Mouse (Mus musculus) midbrain, embryonic 12.5 days (tissue): ENCODE data around the gene Tuba1b. TPM values are rescaled to one million over a fixed set of nuclear protein-coding genes. Genes with fewer than 3 reads are reported as not detected.

Experiments
- ATAC-seq: fragments of 200-750 bp; cut with Nextera tagmentation; 2 replicates; pipeline ENCODE4 v1.8.0; 2017; ENCODE audit warnings: low read depth, moderate TSS enrichment, moderate library complexity; ENCODE audit not compliant: low FRiP score
- H3K27ac ChIP-seq: fragments of 300-500 bp; sonication (generic); replicated peaks from 2 replicates; pipeline ENCODE4 v1.5.1; 2016; ENCODE audit warnings: mild to moderate bottlenecking
- H3K27me3 ChIP-seq: fragments of 300-500 bp; sonication (generic); 2 replicates; pipeline ENCODE4 v1.6.1; 2016; ENCODE audit warnings: mild to moderate bottlenecking
- H3K36me3 ChIP-seq: fragments of 300-500 bp; sonication (generic); 2 replicates; pipeline ENCODE4 v1.6.1; 2016
- H3K4me1 ChIP-seq: fragments of 300-500 bp; sonication (generic); 2 replicates; pipeline ENCODE4 v1.6.1; 2016
- H3K4me2 ChIP-seq: fragments of 300-500 bp; sonication (generic); replicated peaks from 2 replicates; pipeline ENCODE4 v1.6.1; 2016; ENCODE audit warnings: mild to moderate bottlenecking, moderate library complexity
- H3K4me3 ChIP-seq: fragments of 300-500 bp; sonication (generic); 2 replicates; pipeline ENCODE4 v1.5.1; 2016; ENCODE audit warnings: mild to moderate bottlenecking
- H3K9ac ChIP-seq: fragments of 300-500 bp; sonication (generic); replicated peaks from 2 replicates; pipeline ENCODE4 v1.6.1; 2016; ENCODE audit warnings: mild to moderate bottlenecking, moderate library complexity
- H3K9me3 ChIP-seq: fragments of 300-500 bp; sonication (generic); 2 replicates; pipeline ENCODE4 v1.6.1; 2016; ENCODE audit warnings: mild to moderate bottlenecking
- WGBS: fragments of 180-500 bp; shearing (Covaris S2); methylation state at CpG from one replicate; pipeline ENCODE4 v1.1.7; 2016; 5-methylcytosine and 5-hydroxymethylcytosine counted together
- polyA plus RNA-seq: library from polyadenylated mRNA; unstranded; fragments of >200 nt; fragmentation: Nextera tagmentation; extraction: Ambion mirVana; gene quantifications from 2 replicates; pipeline ENCODE4 v1.2.1, GENCODE M21; 2016

The Tuba1b gene
- polyA plus RNA-seq, 1 experiment from 2014 or later, result 1,635 TPM

- WGBS, result 8% methylated on average over 4 of the region's 4 CpGs
- no peaks in the 10 kb centered on the region for H3K27me3 ChIP-seq
- peak overlapping the region; percentile 59 for H3K9ac ChIP-seq
- H3K27ac ChIP-seq, result peak overlapping the region; percentile 99
- peaks cover 44% of the 10 kb centered on the region for H3K4me1 ChIP-seq
- H3K4me3 ChIP-seq, result peak overlapping the region; percentile 10; the same call in 1 of the 2 replicates
- peak; percentile 38 for ATAC-seq
- H3K36me3 ChIP-seq, result no peaks in the 10 kb centered on the region
- peak overlapping the region; percentile 46 for H3K4me2 ChIP-seq
- no peaks in the 10 kb centered on the region for H3K9me3 ChIP-seq
Observed at GRCm38 (mm10) chr15:98971111-98971510, 36.7 kb upstream of the Tuba1b start.

- no peaks in the 10 kb centered on the region for H3K36me3 ChIP-seq
- ATAC-seq, result peak; percentile 7; the same call in 1 of the 2 replicates
- no peaks in the 10 kb centered on the region for H3K27me3 ChIP-seq
- no peaks in the 10 kb centered on the region for H3K9me3 ChIP-seq
- peak overlapping the region; percentile 59 for H3K9ac ChIP-seq
- peak overlapping the region; percentile 18; the same call in 1 of the 2 replicates for H3K4me3 ChIP-seq
- H3K27ac ChIP-seq, result peak overlapping the region; percentile 99
- peak overlapping the region; percentile 46 for H3K4me2 ChIP-seq
- peaks cover 50% of the 10 kb centered on the region for H3K4me1 ChIP-seq
- 3% methylated on average over 16 of the region's 16 CpGs for WGBS
Observed at GRCm38 (mm10) chr15:98969372-98970101, 35.2 kb upstream of the Tuba1b start.

GRCm38 (mm10) chr15:98968701-98969371 lies 34.5 kb upstream of the Tuba1b start:
- peak overlapping the region; percentile 99 for H3K27ac ChIP-seq
- H3K4me1 ChIP-seq, result peaks cover 50% of the 10 kb centered on the region
- H3K27me3 ChIP-seq, result no peaks in the 10 kb centered on the region
- peak overlapping the region; percentile 59 for H3K9ac ChIP-seq
- WGBS, result 3% methylated on average over 12 of the region's 12 CpGs
- H3K9me3 ChIP-seq, result peaks cover 4% of the 10 kb centered on the region; the same call in 1 of the 2 replicates
- peak; percentile 91 for ATAC-seq
- H3K4me2 ChIP-seq, result peak overlapping the region; percentile 46
- H3K4me3 ChIP-seq, result peak overlapping the region; percentile 14; the same call in 1 of the 2 replicates
- H3K36me3 ChIP-seq, result no peaks in the 10 kb centered on the region

- Histone ChIP-seq H3K27me3 (no peaks in the 10 kb centered on the region), H3K27ac (no peak overlapping the region), H3K4me2 (no peak overlapping the region), H3K4me3 (no peak overlapping the region), H3K4me1 (peaks cover 17% of the 10 kb centered on the region), H3K36me3 (no peaks in the 10 kb centered on the region), H3K9ac (no peak overlapping the region), H3K9me3 (peaks cover 6% of the 10 kb centered on the region; the same call in 1 of the 2 replicates)
- 81% methylated on average over 3 of the region's 3 CpGs for WGBS
- ATAC-seq, result no peak
Observed at GRCm38 (mm10) chr15:98959531-98959930, 25.2 kb upstream of the Tuba1b start.

- Histone ChIP-seq H3K27ac (no peak overlapping the region), H3K9ac (no peak overlapping the region), H3K27me3 (no peaks in the 10 kb centered on the region), H3K4me1 (peaks cover 21% of the 10 kb centered on the region), H3K4me3 (no peak overlapping the region), H3K4me2 (no peak overlapping the region), H3K9me3 (peaks cover 3% of the 10 kb centered on the region; the same call in 1 of the 2 replicates), H3K36me3 (no peaks in the 10 kb centered on the region)
- WGBS, result 95% methylated on average over 4 of the region's 4 CpGs
- no peak for ATAC-seq
Observed at GRCm38 (mm10) chr15:98958901-98959420, 24.6 kb upstream of the Tuba1b start.

GRCm38 (mm10) chr15:98957475-98957874 lies 23.1 kb upstream of the Tuba1b start:
- WGBS, result 94% methylated on average over 5 of the region's 5 CpGs
- ATAC-seq, result no peak
- Histone ChIP-seq H3K9ac (no peak overlapping the region), H3K4me1 (peaks cover 21% of the 10 kb centered on the region), H3K9me3 (no peaks in the 10 kb centered on the region), H3K27me3 (no peaks in the 10 kb centered on the region), H3K27ac (no peak overlapping the region), H3K4me3 (no peak overlapping the region), H3K4me2 (no peak overlapping the region), H3K36me3 (no peaks in the 10 kb centered on the region)

- Histone ChIP-seq H3K4me3 (no peak overlapping the region), H3K9me3 (no peaks in the 10 kb centered on the region), H3K27me3 (no peaks in the 10 kb centered on the region), H3K27ac (peak overlapping the region; percentile 98), H3K36me3 (peaks cover 2% of the 10 kb centered on the region; the same call in 1 of the 2 replicates), H3K4me1 (peaks cover 21% of the 10 kb centered on the region), H3K4me2 (peak overlapping the region; percentile 58), H3K9ac (no peak overlapping the region)
- WGBS, result 72% methylated on average over 4 of the region's 4 CpGs
- ATAC-seq, result no peak
Observed at GRCm38 (mm10) chr15:98956000-98956399, 21.6 kb upstream of the Tuba1b start.

- Histone ChIP-seq H3K4me2 (peak overlapping the region; percentile 58), H3K4me1 (peaks cover 21% of the 10 kb centered on the region), H3K27me3 (no peaks in the 10 kb centered on the region), H3K9ac (peak overlapping the region; percentile 67), H3K9me3 (no peaks in the 10 kb centered on the region), H3K36me3 (peaks cover 4% of the 10 kb centered on the region; the same call in 1 of the 2 replicates), H3K4me3 (peak overlapping the region; percentile 82), H3K27ac (peak overlapping the region; percentile 98)
- 58% methylated on average over 4 of the region's 4 CpGs for WGBS
- no peak for ATAC-seq
Observed at GRCm38 (mm10) chr15:98955324-98955723, 21.0 kb upstream of the Tuba1b start.

GRCm38 (mm10) chr15:98954425-98955253 lies 20.3 kb upstream of the Tuba1b start:
- Histone ChIP-seq H3K36me3 (peaks cover 6% of the 10 kb centered on the region; the same call in 1 of the 2 replicates), H3K27ac (peak overlapping the region; percentile 98), H3K27me3 (no peaks in the 10 kb centered on the region), H3K9me3 (no peaks in the 10 kb centered on the region), H3K4me2 (peak overlapping the region; percentile 58), H3K9ac (peak overlapping the region; percentile 67), H3K4me3 (peak overlapping the region; percentile 82), H3K4me1 (peaks cover 23% of the 10 kb centered on the region)
- peak; percentile 3; the same call in 1 of the 2 replicates for ATAC-seq
- WGBS, result 5% methylated on average over 14 of the region's 14 CpGs

GRCm38 (mm10) chr15:98953401-98954356 lies 19.3 kb upstream of the Tuba1b start, which contains the start of the genes Gm49450 and Tuba1a:
Gm49450 (minus strand) TSS chr15:98953551.
Tuba1a (minus strand) TSS chr15:98953703.
- Histone ChIP-seq H3K36me3 (peaks cover 13% of the 10 kb centered on the region), H3K4me3 (peak within 1 kb of the TSS; percentile 82), H3K4me2 (peak within 1 kb of the TSS; percentile 62), H3K27me3 (no peaks in the 10 kb centered on the region), H3K9me3 (no peaks in the 10 kb centered on the region), H3K9ac (peak within 1 kb of the TSS; percentile 99), H3K4me1 (peaks cover 26% of the 10 kb centered on the region), H3K27ac (peak within 1 kb of the TSS; percentile 98)
- WGBS, result 2% methylated on average over 28 of the region's 28 CpGs
- peak; percentile 98 for ATAC-seq
